Mouse (Mus musculus) cortical plate, adult 2 months (tissue): ENCODE results near the gene Cyp2b10.

Experiments
- CTCF ChIP-seq: fragments of 200-500 bp; IDR thresholded peaks from 2 replicates; pipeline ENCODE4 v1.5.1; 2011; ENCODE audit warnings: mild to moderate bottlenecking, control low read depth, low read length; ENCODE audit not compliant: insufficient read depth; ENCODE audit errors: extremely low read depth
- POLR2A ChIP-seq: fragments of 200-500 bp; IDR thresholded peaks from 2 replicates; pipeline ENCODE4 v1.6.1; 2011; ENCODE audit warnings: mild to moderate bottlenecking, low read length, control low read depth; ENCODE audit not compliant: insufficient read depth; ENCODE audit errors: extremely low read depth

- no peak for TF ChIP-seq POLR2A
- TF ChIP-seq CTCF: no peak
Observed at GRCm38 (mm10) chr7:25893159-25893558, 4.3 kb upstream of the Cyp2b10 start.
